Mouse (Mus musculus): ENCODE measurements around the gene Arhgap19. TPM values are rescaled to one million over a fixed set of nuclear protein-coding genes. Genes with fewer than 3 reads are reported as not detected.

Gene Arhgap19
- 10 to 100 TPM in 1 of 2 experiments, 1 to 10 TPM in 1; 9.5 to 10.2 TPM for total RNA-seq (2021)

- peak; percentile 93 for DNase-seq
Observed at GRCm38 (mm10) chr19:41801742-41802369, at the start of gene Arhgap19. Gene Arhgap19 (minus strand): TSS chr19:41802047.

DNA sequence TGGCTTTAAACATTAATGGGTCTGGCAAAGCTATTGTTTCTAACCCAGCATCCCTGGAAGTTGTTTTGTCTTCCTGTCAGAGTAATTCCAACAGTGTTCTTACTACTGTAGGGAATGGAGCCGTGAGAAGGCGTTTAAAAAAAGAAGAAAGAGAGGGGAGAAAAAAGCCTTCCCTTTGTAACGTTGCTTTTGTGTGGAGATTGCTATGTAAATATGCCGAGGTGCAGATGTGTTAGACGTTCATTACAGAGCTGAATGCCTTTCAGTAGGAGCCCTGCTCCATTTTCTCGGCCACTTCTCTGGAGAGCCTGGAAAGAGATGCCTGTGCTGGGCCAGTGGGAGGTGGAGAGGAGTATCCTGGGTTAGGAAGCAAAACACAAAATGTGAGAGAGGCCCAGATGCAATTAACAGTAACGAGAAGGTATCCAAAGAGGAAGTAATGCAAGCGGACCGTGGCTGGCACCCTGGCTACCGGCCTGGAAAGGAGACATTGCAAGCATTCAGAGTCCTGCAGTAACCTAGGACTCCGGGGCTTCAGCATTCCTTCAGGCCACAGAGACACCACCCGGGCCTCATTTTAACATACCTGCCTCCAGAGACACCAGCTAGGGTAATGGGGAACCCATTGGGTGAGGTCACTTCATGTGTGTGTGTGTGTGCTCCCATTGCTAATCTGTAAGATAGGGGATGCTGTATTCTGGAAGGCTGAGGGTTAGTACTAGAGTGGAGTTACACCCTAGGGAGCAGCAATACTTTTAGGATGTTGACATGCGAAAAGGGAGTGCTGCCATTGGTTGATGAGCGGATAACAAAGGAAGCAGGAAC, 49.1 kb upstream of the Arhgap19 start:
- DNase-seq = no peak

GRCm38 (mm10) chr19:41850021-41850718, 48.3 kb upstream of the Arhgap19 start:
- DNase-seq = no peak

DNA sequence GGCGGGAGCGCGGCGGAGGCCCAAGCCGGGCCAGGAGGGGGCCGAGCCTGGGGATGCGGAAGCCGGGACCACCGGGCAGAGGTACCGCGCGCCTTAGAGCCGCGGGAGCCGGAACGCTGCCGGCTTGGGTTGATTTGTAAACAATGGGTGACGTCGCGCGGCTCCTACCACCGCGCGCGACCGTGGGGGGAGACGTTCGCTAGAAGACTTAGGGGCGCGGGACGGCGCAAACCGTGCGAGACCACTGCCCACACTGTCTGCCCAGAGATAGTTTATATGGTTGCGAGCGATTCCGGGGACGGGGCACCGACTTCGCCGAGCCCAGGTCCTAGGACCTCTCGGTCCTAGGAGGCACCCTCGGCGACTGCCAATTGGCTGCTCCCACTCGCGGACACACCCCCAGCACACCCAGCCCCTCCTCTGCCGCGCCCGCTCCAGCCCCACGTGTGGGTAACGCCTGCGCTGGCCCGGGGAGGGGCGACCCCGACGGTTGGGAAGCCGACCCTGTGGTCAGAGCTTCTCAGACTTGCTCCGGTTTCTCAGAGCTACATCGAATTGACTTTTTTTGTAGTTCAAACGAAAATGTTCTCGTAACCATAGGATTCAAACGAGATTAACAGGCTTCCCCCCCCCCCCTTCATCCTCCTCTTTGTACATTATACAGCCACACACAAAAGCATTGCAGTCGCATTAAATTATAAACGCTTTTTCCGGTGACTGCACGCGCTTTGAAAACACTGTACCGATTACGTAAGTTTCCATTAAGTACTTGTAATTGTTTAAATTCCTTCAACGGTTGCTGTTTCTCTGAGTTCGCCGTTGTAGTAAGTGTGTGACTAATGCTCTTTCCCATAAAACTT, 46.4 kb upstream of the Arhgap19 start, which contains the start of gene Frat2:
Gene Frat2, minus strand, starts transcription at position 141 of the 860 bp plus-strand sequence.
- peak; percentile 89 for DNase-seq

DNA sequence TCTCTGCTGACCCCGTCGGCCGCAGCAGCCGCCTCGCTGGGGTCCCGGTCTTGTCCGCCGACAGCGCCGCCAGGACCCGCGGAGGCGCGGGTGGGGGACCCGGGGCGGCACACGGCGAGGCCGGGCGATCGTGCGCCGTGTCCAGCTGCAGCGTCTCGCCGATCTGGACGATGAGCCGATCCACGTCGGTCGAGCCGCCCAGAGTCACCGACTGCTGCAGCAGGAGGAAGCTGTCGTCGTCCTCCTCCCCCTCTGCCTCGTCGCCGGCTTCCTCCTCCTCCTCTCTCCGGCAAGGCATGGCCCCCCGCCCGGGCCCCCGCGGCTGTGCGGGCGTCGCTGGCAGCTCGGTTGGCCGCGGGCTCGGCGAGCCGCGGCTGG, 45.8 kb upstream of the Arhgap19 start:
- DNase-seq = peak; percentile 55

DNA sequence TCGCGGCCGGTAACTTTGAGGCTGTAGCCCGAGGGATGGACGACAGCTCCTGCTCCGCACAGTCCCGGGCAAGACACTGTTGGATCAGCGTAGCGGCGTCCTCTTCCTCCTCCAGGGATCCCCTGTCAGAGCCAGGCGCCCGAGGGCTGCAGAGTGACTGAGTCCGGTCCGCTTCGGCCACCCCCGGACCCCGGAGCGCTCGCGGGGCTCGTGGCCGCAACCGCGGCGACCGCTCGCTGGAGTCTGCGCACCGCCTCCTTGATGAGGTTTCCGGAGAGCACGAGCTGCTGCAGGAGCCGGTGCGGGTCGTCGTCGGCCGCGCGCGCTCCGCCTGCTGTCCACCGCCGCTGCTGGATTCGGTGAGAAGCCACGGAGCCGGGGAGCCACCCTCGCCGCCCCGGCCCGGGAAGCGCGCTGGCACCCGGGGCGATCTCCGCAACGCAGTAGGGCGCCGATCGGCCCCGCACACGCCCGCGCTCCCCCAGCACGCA, 45.3 kb upstream of the Arhgap19 start:
- peak; percentile 56 for DNase-seq

- peak; percentile 34 for DNase-seq
Observed at GRCm38 (mm10) chr19:41846366-41847090, 44.7 kb upstream of the Arhgap19 start.

- no peak for DNase-seq
Observed at GRCm38 (mm10) chr19:41844345-41844744, 42.5 kb upstream of the Arhgap19 start.

- no peak for DNase-seq
Observed at GRCm38 (mm10) chr19:41842706-41843105, 40.9 kb upstream of the Arhgap19 start.

DNA sequence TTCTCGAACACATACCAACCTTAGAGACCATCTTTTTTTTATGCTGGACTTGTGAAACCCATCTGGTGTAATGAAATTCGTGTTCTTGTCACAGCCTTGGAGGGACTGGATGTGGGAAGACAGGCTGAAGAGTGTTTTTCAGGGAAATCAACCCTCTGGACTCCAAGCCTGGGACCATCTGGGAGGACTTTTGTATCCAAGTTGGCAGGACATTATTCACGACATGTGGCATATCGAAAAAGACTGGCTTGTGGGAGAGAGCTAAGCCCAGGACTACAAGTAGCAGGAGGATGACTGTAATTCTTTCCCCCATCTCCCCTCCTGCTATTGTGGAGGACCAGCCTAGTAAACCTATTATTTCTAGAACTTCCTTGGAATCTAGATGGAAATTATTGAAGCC, 40.3 kb upstream of the Arhgap19 start:
- DNase-seq = no peak

DNA sequence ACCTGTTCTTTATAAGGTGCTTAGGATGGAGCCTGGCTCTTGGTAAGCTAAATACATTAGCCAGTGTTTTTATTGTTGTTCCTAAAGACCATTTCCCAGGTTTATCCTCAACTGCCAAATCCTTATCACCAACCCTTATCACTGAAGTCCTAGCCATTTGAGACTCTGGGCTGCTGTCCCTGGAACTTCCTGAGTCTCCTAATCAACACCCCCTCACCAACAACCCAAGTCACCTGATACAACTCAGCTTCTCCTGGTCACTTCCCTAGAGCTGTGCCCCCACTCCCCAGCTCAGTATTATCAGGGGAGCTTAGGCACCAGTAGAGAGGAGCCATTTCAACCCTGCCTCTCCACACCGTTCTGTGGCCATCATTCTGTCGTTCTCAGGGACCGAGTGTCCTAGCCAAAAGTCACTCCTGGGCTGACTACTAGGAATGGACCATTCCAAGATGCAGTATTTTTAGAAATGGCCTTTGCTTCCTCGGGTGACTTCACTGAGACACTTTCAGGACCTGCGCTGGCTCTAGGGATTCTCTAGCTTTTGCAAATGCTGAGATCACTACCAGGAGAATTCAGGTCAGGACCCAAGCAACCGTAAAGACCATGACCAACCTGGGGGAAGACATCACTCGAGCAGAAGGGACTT, 39.4 kb upstream of the Arhgap19 start:
- no peak for DNase-seq

GRCm38 (mm10) chr19:41839685-41840084, 37.8 kb upstream of the Arhgap19 start:
- DNase-seq = no peak

DNA sequence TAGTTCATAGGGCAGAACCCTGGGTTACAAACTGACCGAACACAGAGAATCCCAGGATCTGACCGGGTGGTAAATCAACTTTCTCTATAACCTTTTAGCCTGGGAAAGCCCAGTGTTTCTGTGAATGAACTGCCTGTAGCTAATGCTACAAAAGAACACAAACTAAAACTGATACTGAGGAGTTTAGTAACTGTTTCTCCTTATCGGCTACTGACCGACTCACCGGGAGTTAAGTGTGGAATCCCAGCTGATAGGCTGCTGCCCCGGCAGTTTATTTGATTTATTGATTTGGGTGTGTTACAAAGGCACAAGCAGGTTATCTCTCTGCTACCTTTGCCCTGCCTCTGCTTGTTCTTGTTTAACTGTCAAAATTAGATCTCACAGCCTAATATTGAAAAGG, 37.0 kb upstream of the Arhgap19 start:
- DNase-seq = no peak

DNA sequence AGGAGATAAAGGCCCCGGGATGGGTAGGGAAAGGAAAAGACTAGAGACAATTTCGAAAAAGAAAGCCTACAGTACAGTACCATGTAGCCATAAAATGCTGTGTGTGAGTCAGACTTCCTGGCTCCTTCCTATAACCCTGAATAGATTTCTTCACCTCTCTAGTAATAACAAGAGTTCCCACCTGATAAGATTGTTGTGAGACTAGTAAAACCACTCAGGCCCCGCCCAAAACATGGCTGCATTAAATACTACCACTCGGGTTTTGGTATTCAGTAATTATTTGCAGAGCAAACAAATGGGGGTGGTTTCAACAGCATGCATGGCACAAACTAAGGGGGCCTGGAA, 36.0 kb upstream of the Arhgap19 start:
- DNase-seq = no peak

DNA sequence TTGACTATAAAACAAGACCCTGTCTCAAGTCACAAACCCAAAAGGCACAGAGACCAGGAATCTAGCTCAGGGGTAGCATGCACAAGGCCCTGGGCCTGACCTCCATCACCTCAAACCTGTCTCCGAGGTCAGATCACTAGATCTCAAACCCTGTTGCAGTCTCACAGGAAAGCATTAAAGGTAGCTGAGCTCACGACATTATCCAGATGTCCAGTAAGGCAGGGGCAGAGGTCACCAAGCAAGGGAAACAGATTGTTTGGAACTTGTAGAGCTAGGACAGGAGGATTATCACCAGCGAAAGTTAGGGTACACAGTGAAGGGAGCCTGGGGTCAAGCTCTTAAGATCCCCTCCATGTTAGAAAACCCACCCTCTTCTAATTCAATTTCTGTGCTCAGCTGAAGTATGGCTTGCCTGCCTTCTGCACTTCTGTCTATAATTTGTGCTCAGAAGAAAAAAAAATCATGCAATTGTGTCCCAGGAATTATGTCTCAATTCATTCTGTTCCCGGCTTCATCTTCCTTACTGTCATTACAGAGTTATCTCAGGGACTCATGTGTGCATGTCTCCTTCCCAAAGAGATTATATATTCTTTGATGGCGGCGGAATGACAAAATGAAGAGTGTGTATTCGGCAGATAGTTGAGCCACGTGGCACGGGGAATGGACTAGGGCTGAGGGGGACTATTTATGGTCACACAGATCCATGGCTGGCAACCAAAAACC, 35.5 kb upstream of the Arhgap19 start:
- DNase-seq = no peak

GRCm38 (mm10) chr19:41836719-41837118, 34.9 kb upstream of the Arhgap19 start:
- DNase-seq = no peak

GRCm38 (mm10) chr19:41835816-41836215, 34.0 kb upstream of the Arhgap19 start:
- peak; percentile 29 for DNase-seq

- DNase-seq = no peak
Observed at GRCm38 (mm10) chr19:41835407-41835806, 33.6 kb upstream of the Arhgap19 start.

GRCm38 (mm10) chr19:41832501-41833201, 30.8 kb upstream of the Arhgap19 start:
- no peak for DNase-seq
